In genomic region chr2:106713151-106713550, GRCm38 (mm10) we compare ENCODE assay signal across 11 mouse cellular contexts. TPM values are rescaled to one million over a fixed set of nuclear protein-coding genes. Genes with fewer than 3 reads are reported as not detected.
DNase-seq lines count a peak whose midpoint lies in the region; ATAC-seq and TF ChIP-seq lines count a peak whose summit lies in the region.
"Had no signal": no experiment of that assay in that cellular context is flagged by ENCODE, and none has a peak within 500 bp of the region (broad histone marks: within the 10 kb centered on the region; RNA-seq: fewer than 3 reads in every experiment).

No protein-coding gene starts in this region.

- H3K4me1 ChIP-seq in forebrain, embryonic 11.5 days (replicated peaks; ENCODE audit: control insufficient read depth, insufficient read depth, low read length) = peaks cover 19% of the 10 kb centered on the region
- H3K4me1 ChIP-seq in forebrain, embryonic 14.5 days (ENCODE audit: control insufficient read depth, insufficient read depth, low read length) = peaks cover 39% of the 10 kb centered on the region
- H3K4me1 ChIP-seq in liver, postnatal 0 days (ENCODE audit: insufficient read depth) = no peaks in the 10 kb centered on the region
- H3K4me1 ChIP-seq in heart, adult 2 months (ENCODE audit: control insufficient read depth, insufficient read depth, low read length) = no peaks in the 10 kb centered on the region
- H3K4me1 ChIP-seq: megakaryocyte, embryonic 14.5 days had no signal

- no peaks in the 10 kb centered on the region for H3K9me3 ChIP-seq in forebrain, embryonic 11.5 days (ENCODE audit: control insufficient read depth, low read length)
- H3K9me3 ChIP-seq in forebrain, embryonic 14.5 days (replicated peaks; ENCODE audit: control insufficient read depth, low read length) = no peaks in the 10 kb centered on the region
- no peaks in the 10 kb centered on the region for H3K9me3 ChIP-seq in liver, postnatal 0 days (ENCODE audit: low read length)
- H3K9me3 ChIP-seq: liver, embryonic 13.5 days had no signal

- no peak overlapping the region for H3K27ac ChIP-seq in forebrain, embryonic 11.5 days (ENCODE audit: low read depth, low read length)
- no peak overlapping the region for H3K27ac ChIP-seq in forebrain, embryonic 14.5 days (ENCODE audit: low read depth, low read length)
- no peak overlapping the region for H3K27ac ChIP-seq in liver, postnatal 0 days (ENCODE audit: low read depth)
- H3K27ac ChIP-seq in heart, adult 2 months = no peak overlapping the region
- H3K27ac ChIP-seq: liver, embryonic 13.5 days had no signal

- no peak overlapping the region for H3K4me3 ChIP-seq in forebrain, embryonic 11.5 days (ENCODE audit: low read depth, low read length)
- H3K4me3 ChIP-seq in forebrain, embryonic 14.5 days (ENCODE audit: low read depth, low read length) = no peak overlapping the region
- no peak overlapping the region for H3K4me3 ChIP-seq in liver, postnatal 0 days (ENCODE audit: low read depth, low read length)
- no peak overlapping the region for H3K4me3 ChIP-seq in heart, adult 2 months
- H3K4me3 ChIP-seq: liver, embryonic 13.5 days; megakaryocyte, embryonic 14.5 days had no signal

- no peak for TF ChIP-seq POLR2A in heart, adult 2 months (IDR thresholded peaks at IDR 0.05; ENCODE audit: insufficient read depth, low read depth, low read length)

- TF ChIP-seq CTCF in Patski (IDR thresholded peaks at IDR 0.05) = no peak
- no peak for TF ChIP-seq CTCF in liver, postnatal 0 days (IDR thresholded peaks at IDR 0.05; ENCODE audit: low read depth)
- no peak for TF ChIP-seq CTCF in heart, adult 2 months (IDR thresholded peaks at IDR 0.05)

- 29% methylated on average over 4 of the region's 4 CpGs for WGBS in forebrain, embryonic 11.5 days
- 13% methylated on average over 4 of the region's 4 CpGs for WGBS in forebrain, embryonic 14.5 days
- WGBS in liver, postnatal 0 days (ENCODE audit: insufficient replicate concordance) = 50% methylated on average over 4 of the region's 4 CpGs
- WGBS in heart, adult 2 months = 44% methylated on average over 4 of the region's 4 CpGs

- no peak for TF ChIP-seq EP300 in liver, postnatal 0 days (IDR thresholded peaks at IDR 0.05; ENCODE audit: low read depth)
- TF ChIP-seq EP300 in heart, adult 2 months (IDR thresholded peaks at IDR 0.05; ENCODE audit: insufficient read depth, low read depth, low read length) = no peak

- DNase-seq in forebrain, embryonic 11.5 days (ENCODE audit: low spot score) = peak; percentile 37
- no peak for DNase-seq in forebrain, embryonic 14.5 days (ENCODE audit: low spot score)
- DNase-seq in Patski (ENCODE audit: low read depth, low spot score) = peak; percentile 17
- peak; percentile 25 for DNase-seq in cerebellum, adult 9-11 months
- DNase-seq in fibroblast of lung, adult 2 months (ENCODE audit: low read depth) = peak; percentile 25
- no peak for DNase-seq in layer of hippocampus, adult 9-11 months
- DNase-seq in liver, postnatal 0 days = no peak
- DNase-seq in heart, adult 2 months = no peak
- DNase-seq: liver, embryonic 13.5 days had no signal

- H3K27me3 ChIP-seq in forebrain, embryonic 11.5 days (ENCODE audit: control insufficient read depth, insufficient read depth, low read length) = no peaks in the 10 kb centered on the region
- H3K27me3 ChIP-seq in forebrain, embryonic 14.5 days (replicated peaks; ENCODE audit: control insufficient read depth, insufficient read depth, low read length) = no peaks in the 10 kb centered on the region
- peaks cover 5% of the 10 kb centered on the region for H3K27me3 ChIP-seq in Patski
- no peaks in the 10 kb centered on the region for H3K27me3 ChIP-seq in liver, postnatal 0 days (ENCODE audit: insufficient read depth, low read length)
- H3K27me3 ChIP-seq in heart, adult 2 months (ENCODE audit: control insufficient read depth, insufficient read depth, low read length) = no peaks in the 10 kb centered on the region
- H3K27me3 ChIP-seq: liver, embryonic 13.5 days; megakaryocyte, embryonic 14.5 days had no signal

- in situ Hi-C loops in Patski (cut with MboI; ENCODE audit: low pct_unique_long_range_greater_than_20kb) = no loop called here

- ATAC-seq in forebrain, embryonic 11.5 days (replicated peaks; ENCODE audit: low FRiP score) = no peak
- ATAC-seq in forebrain, embryonic 14.5 days = no peak
- ATAC-seq in Patski = peak; percentile 74
- ATAC-seq in liver, postnatal 0 days = no peak
- ATAC-seq: CD4-positive, CD25-positive, alpha-beta regulatory T cell, adult 4 months had no signal

- POLR2A ChIA-PET in Patski (lab: Charles Lee) = no interaction called here

- CTCF ChIA-PET in Patski (lab: Charles Lee) = no interaction called here

- H3K36me3 ChIP-seq in forebrain, embryonic 11.5 days (ENCODE audit: control insufficient read depth, insufficient read depth, low read length) = no peaks in the 10 kb centered on the region
- peaks cover 18% of the 10 kb centered on the region; the same call in 1 of the 2 replicates for H3K36me3 ChIP-seq in forebrain, embryonic 14.5 days (ENCODE audit: control insufficient read depth, insufficient read depth, low read length)
- no peaks in the 10 kb centered on the region for H3K36me3 ChIP-seq in liver, postnatal 0 days (replicated peaks; ENCODE audit: insufficient read depth, low read length)
- no peaks in the 10 kb centered on the region for H3K36me3 ChIP-seq in heart, adult 2 months (ENCODE audit: control insufficient read depth, insufficient read depth, low read length)
- H3K36me3 ChIP-seq: liver, embryonic 13.5 days had no signal

- H3K9ac ChIP-seq in forebrain, embryonic 11.5 days (ENCODE audit: low read length) = no peak overlapping the region
- no peak overlapping the region for H3K9ac ChIP-seq in forebrain, embryonic 14.5 days (ENCODE audit: low read length)
- H3K9ac ChIP-seq in liver, postnatal 0 days (replicated peaks) = no peak overlapping the region
- H3K9ac ChIP-seq in heart, adult 2 months (ENCODE audit: low read depth, low read length) = no peak overlapping the region
- H3K9ac ChIP-seq: liver, embryonic 13.5 days had no signal

- no peak overlapping the region for H3K4me2 ChIP-seq in forebrain, embryonic 11.5 days (ENCODE audit: low read depth, low read length, severe bottlenecking)
- no peak overlapping the region for H3K4me2 ChIP-seq in forebrain, embryonic 14.5 days (ENCODE audit: low read length)
- H3K4me2 ChIP-seq in liver, postnatal 0 days (ENCODE audit: low read depth, low read length) = no peak overlapping the region
- H3K4me2 ChIP-seq: liver, embryonic 13.5 days had no signal

- no peaks in the 10 kb centered on the region; the same call in 1 of the 2 replicates for H3K79me2 ChIP-seq in heart, adult 2 months (replicated peaks; ENCODE audit: control insufficient read depth, insufficient read depth, low read length)

- intact Hi-C loops in heart, adult 2 months (cut with DNase I) = no loop called here

RNA-seq across cellular contexts. Expression of gene Mpped2, which starts 20.1 kb away (rescaled TPM):
- 102 and 121 TPM in 2 replicates for polyA plus RNA-seq in forebrain, embryonic 11.5 days (2014; fragmentation: Nextera tagmentation; extraction: Ambion mirVana)
- 164 and 167 TPM in 2 replicates for polyA plus RNA-seq in forebrain, embryonic 14.5 days (2014; fragmentation: Nextera tagmentation; extraction: Ambion mirVana)
- polyA plus RNA-seq in Patski (2021) = 4.6 TPM
- polyA plus RNA-seq in liver, postnatal 0 days (2015; fragmentation: Nextera tagmentation; extraction: Ambion mirVana) = 0.64 and 1.3 TPM in 2 replicates
- total RNA-seq in heart, adult 2 months (2021) = 10 to 100 TPM; 20.7 to 23.7 TPM
- polyA plus RNA-seq in heart, adult 2 months (2012; rRNA removed) = 8.0 and 15.2 TPM in 2 replicates
- polyA plus RNA-seq: CD4-positive, CD25-positive, alpha-beta regulatory T cell, adult 4 months had no signal

Comparison
In these comparisons a context has a peak if more than half of its experiments do, and no peak if none do; other contexts are left out.
1. DNase-seq: peak in forebrain, embryonic 11.5 days (single experiment), Patski (single experiment), cerebellum, adult 9-11 months (single experiment) and fibroblast of lung, adult 2 months (single experiment); none in forebrain, embryonic 14.5 days (single experiment), layer of hippocampus, adult 9-11 months (single experiment), liver, postnatal 0 days (single experiment) and heart, adult 2 months (0 of 2).